Mouse (Mus musculus): Measurements from ENCODE around the gene Abca17.
A peak's percentile ranks its signal among the peaks of the same experiment; 100 is the strongest.

Abca17 gene

GRCm38 (mm10) chr17:24344672-24345071, 6.2 kb downstream of the Abca17 start:
- DNase-seq, result no peak

DNA sequence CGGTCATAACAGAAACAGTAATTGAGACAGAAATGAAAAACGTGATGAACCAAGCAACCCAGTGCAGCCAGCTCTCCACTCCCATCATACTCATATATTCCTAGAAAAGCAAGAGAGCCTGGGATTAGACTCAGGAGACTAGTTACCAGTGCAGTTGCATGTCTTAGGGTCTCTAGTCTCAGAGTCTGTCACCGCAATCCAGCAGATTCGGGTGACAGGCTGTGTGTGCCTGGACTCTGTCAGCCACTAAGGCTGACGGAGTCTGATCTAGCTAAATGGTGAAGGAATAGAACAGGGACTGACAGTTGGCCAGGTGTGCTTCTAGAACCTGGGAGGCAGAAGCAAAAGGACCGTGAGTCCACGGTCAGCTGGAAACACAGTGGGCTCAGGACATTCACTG, 23.2 kb downstream of the Abca17 start:
- DNase-seq, result no peak

DNA sequence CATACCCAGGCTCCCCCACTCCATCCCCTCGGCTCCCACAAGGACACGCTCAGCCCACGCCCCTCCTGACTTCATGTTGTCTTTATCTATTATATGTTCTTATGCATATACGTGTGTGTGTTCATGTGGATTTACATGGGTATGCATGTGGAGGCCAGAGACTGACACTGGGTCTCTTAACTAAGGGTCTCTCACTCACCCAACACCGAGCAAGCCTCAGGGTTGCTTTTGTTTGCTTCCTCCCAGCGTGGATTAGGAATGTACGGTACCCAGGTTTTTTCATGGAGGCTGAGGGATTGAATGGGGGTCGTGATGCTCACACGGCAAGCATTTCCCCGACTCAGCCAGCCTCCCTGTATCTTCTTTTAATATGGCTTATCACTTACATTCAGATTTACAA, 25.8 kb downstream of the Abca17 start:
- DNase-seq, result no peak

GRCm38 (mm10) chr17:24320826-24321225, 30.0 kb downstream of the Abca17 start:
- DNase-seq, result peak; percentile 6

- DNase-seq, result no peak
Measured at GRCm38 (mm10) chr17:24307500-24307899, 43.4 kb downstream of the Abca17 start.

DNA sequence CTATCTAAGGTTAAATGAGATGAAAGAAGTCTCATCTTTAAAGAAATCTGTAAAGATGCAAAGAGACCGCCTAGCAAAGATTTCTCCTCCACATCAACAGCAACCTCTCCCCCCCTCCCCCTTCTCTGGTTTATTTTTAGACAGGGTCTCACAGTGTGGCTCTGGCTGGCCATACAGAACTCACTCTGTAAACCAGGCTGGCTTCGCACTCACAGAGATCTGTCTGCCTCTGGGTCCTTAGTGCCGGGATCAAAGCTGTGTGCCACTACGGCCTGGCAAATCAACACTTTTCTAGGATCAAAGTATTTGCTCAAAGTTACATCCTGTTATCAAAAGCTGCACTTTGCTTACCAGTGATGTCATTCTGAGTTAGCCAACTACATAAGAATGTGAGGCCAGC, 50.2 kb downstream of the Abca17 start:
- DNase-seq, result no peak

- DNase-seq, result no peak
Measured at GRCm38 (mm10) chr17:24289338-24289737, 61.5 kb downstream of the Abca17 start.

GRCm38 (mm10) chr17:24288477-24288876, 62.4 kb downstream of the Abca17 start:
- DNase-seq, result no peak

DNA sequence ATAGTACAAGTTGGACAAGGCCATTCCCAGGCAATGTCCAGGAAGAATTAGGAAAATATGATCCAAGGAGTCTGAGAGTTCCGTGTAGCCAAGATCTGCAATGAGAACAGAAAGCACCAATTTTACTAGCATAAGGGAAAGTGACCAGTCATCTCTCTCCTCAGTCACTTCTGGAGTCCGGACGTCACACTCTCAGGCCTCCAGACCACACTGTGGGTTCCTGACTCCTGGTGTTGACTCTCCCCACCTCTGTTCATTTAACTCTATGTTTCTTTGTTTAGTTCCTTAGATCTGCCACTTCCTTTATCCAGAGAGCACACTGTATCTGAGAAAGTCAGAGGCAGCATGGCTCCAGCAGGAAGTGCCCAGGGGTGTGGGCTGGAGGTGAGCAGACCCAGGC, 65.2 kb downstream of the Abca17 start:
- DNase-seq, result no peak

DNA sequence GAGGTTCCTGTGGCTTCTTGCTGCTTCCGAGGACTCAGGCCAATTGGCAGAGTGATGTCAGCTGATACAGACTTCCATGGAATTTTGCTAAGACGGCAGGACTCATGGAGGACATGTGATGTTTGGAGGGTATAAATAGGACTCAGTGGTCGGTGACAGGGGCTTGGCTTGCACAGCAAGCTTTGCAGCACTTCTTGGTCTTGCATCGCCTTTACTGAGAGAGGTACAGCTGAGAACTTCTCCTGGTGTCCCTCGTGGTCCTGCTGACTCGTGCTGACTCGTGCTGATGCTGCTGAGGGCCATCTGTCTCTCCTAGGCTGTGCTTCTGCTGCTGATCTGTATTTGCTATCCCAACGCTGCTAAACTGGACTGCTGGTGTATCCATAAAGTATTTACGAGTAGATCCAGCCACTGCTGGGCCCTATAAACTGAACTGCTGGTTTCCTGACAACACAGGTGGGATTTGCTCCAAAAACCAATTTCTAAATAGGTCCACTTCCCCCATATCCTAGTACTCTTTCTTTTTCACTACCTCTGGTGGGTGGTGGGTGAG, 67.5 kb downstream of the Abca17 start:
- no peak for DNase-seq

- DNase-seq, result no peak
Measured at GRCm38 (mm10) chr17:24282637-24283036, 68.2 kb downstream of the Abca17 start.

GRCm38 (mm10) chr17:24279907-24280306, 71.0 kb downstream of the Abca17 start:
- DNase-seq, result no peak

GRCm38 (mm10) chr17:24267133-24267532, 83.7 kb downstream of the Abca17 start:
- DNase-seq, result no peak

DNA sequence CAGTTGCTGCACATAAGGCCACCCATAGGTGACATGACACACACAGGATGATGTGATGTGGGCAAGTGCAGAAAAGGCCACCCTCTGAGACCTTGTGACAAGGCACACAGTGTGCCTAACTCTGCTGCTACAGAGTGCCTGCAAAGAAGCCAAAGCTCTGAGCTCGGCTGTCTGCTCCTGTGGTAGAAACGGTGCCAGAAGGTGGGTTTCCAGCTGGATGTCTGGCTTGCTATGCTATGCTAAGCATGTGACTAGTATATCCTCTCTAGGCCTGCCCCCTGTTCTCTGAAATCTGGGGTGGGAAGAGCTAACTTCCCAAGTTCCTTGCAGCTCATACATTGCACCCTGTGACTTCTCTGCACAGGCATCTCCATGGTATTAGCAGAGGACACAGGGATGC, 86.1 kb downstream of the Abca17 start:
- DNase-seq, result no peak

GRCm38 (mm10) chr17:24260516-24260915, 90.4 kb downstream of the Abca17 start:
- DNase-seq, result no peak

DNA sequence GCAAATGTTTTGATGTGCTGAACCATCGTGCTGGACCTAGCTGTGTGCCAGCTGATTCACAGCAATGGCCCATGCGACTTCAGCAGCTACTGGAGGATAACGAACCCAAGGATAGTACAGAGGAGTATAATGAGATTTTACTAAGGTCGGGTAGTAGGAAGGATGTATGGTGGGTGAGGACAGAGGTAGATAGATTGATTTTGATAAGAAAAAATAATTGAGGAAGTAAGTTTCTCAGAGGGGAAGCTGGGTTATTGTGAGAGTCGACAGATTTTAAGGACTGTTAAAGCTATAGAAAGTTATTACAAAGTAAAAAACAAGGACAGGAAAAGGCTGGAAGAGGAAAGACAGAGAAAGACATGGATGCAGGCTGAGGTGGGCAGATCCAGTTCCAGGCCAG, 91.2 kb downstream of the Abca17 start:
- DNase-seq, result no peak

DNA sequence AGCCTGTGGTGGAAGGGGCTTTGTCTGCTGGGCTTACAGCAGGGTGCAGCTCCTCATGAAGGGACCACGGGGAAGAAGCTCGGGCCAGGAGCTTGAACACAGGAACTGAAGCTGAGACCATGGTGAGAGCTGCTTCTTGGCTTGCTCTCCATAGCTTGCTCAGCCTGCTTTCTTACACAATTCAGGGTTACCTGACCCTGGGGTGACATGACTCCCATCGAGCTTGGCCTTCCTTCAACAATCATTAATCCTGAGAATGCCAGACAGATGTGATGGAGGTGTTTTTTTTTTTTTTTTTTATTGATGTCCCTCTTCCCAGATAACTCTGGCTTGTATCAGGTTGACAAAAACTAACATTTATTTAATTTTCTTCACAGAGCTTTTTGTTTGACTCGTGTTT, 91.9 kb downstream of the Abca17 start:
- DNase-seq, result no peak

DNA sequence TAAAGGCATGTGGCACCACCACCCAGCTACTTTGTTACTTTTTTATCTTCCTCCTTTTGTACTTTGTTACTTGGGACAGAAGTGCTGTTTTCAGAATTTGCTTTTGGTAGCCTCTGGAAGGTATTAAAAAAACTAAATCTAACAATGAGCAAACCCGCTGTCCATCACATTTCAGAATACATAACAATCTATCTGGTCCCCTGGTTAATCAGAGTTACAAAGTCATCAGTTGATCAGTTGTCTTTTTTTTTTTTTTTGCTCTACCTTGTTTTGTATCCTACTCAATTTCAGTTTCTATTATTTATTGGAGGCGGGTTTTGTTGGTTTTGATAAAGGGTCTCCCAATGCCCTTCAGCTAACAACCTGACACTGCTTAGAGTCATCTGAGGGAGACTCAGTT, 98.5 kb downstream of the Abca17 start:
- no peak for DNase-seq

DNA sequence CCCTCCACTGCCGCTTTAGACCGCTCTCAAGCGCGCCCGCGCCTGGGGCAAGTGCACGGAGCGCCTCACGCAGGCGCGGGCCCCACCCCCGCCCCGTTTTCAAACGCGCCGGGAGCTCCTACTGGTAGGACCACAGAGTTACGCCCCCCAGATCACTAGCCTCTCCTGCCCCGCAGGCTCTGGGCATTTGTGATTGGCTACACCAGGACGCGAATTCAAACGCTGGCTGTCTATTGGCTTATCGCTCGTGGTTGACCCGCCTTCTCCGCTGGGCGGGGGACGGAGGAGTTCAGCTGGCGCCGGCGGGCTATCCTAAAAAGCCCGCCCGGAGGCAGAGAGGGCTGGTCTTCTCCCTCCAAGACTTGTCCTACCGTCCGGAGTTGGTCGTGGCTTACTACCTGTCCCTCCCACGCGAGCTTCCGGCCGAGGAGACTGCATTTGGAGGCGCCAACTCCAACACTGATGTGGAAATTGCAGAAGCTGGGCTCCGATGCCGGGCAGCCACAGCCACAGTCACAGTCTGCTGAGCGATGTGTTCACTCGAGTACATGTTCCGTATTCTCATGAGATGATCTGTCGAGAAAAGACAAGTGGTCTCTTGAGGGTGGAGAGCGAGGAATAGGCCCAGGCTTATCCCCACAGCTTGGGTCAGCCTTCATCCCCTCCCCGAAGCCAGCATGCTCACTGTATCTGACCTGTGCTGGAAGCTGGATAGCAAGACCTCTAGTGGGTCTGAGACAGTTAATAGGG, 99.4 kb downstream of the Abca17 start, which contains the start of gene Ccnf:
Gene Ccnf (minus strand): TSS at position 165 of the 750 bp plus-strand sequence.
- DNase-seq, result peak; percentile 97

DNA sequence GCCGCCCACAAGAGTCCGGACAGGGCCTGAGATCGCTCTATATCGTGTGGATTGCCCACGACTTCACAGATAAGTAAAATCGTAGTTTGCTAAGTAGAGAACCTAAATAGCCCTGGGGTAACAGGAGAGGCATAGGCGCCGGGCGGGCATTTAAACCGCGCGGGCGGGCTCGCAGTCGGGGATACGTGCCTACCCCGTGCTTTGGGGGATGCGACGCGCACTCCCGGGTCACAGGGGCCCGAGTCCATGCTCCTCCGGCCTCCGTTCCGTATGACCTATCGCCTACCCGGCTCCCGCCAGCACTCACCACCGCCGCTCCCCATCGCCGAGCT, 99.9 kb downstream of the Abca17 start:
- no peak for DNase-seq

DNA sequence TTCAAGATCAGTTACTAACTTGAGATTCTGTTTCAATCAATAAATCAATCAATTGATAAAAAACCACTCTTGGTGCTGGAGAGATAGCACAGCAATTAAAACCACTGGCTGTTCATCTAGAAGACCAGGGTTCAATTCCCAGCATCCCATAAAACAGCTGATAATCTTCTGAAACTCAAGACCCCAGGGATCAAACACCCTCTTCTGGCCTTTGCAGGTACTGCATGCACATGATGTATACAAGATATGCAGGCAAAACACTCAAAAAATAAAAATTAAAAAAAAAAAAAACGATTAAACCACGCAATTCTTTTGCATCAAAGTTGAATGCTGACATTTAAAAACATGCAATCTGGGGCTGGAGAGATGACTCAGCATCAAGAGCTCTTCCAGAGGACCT, 102.2 kb downstream of the Abca17 start:
- DNase-seq, result no peak

DNA sequence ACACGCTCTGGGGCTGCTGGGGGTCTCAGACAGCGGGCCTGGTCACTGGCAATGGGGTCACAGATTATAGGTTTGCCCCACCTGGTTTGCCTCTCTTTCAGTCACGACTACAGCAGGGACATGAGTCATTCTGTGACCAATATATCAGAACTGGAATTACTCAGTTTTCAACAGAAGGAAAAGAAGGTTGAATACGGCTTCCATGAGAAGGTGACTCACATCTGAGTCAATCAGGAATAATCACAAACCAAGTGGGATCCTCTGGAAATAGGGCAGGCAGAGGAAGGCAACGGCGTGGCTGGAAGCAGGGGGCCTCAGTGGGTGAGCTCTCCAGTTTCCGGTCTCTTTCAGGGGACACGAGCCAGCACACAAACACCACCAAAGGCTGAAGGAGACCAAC, 106.8 kb downstream of the Abca17 start:
- DNase-seq, result peak; percentile 37

- DNase-seq, result no peak
Measured at GRCm38 (mm10) chr17:24243311-24243969, 107.4 kb downstream of the Abca17 start.

GRCm38 (mm10) chr17:24236921-24237320, 113.9 kb downstream of the Abca17 start:
- DNase-seq, result no peak

DNA sequence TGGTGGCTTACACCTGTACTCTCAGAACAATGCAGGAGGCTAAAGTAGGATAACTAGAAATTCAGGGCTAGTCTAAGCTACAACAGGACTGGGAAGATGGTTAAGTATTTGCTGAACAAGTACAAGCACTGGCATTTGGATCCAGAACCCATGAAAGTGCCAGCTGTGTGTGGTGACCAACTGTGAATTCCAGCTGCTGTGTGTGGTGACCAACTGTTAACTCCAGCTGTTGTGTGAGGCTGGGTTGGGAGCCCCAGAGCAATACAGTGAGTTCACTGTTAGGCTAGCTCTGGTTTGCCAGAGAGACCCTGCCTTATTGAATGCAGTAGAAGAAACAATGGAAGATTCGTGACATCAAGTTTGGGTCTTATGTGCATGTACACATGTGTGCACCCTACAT, 114.4 kb downstream of the Abca17 start:
- no peak for DNase-seq

All from right cerebral cortex, postnatal 25 days (tissue).